In genomic region chr8:123625717-123626116, GRCm38 (mm10) we compare ENCODE assay signal across 17 mouse cellular contexts.
"Had no signal": no experiment of that assay in that cellular context is flagged by ENCODE, and none has a peak within 500 bp of the region (broad histone marks: within the 10 kb centered on the region; RNA-seq: fewer than 3 reads in every experiment).

No protein-coding gene starts in this region.

- H3K9me3 ChIP-seq: limb, embryonic 10.5 days; liver, embryonic 15.5 days; midbrain, embryonic 10.5 days; midbrain, embryonic 15.5 days; neural tube, embryonic 13.5 days; stomach, embryonic 15.5 days had no signal

- H3K36me3 ChIP-seq: limb, embryonic 10.5 days; liver, embryonic 15.5 days; midbrain, embryonic 10.5 days; midbrain, embryonic 15.5 days; neural tube, embryonic 13.5 days; stomach, embryonic 15.5 days had no signal

- H3K9ac ChIP-seq: liver, embryonic 15.5 days; midbrain, embryonic 15.5 days; neural tube, embryonic 13.5 days; stomach, embryonic 15.5 days had no signal

- H3K4me2 ChIP-seq: liver, embryonic 11.5 days; liver, embryonic 15.5 days; midbrain, embryonic 15.5 days; neural tube, embryonic 13.5 days; stomach, embryonic 15.5 days had no signal

- H3K4me3 ChIP-seq: left cerebral cortex, adult 2 months; limb, embryonic 10.5 days; liver, embryonic 15.5 days; midbrain, embryonic 10.5 days; midbrain, embryonic 15.5 days; neural tube, embryonic 13.5 days; stomach, embryonic 15.5 days had no signal

- H3K27ac ChIP-seq: left cerebral cortex, adult 2 months; limb, embryonic 10.5 days; liver, embryonic 15.5 days; midbrain, embryonic 10.5 days; midbrain, embryonic 15.5 days; neural tube, embryonic 13.5 days; stomach, embryonic 15.5 days had no signal

- ATAC-seq: lung, postnatal 0 days; midbrain, embryonic 15.5 days had no signal

- DNase-seq: kidney, postnatal 14 days; lung, adult 2 months; lung, postnatal 36 days; retina, postnatal 1 day; right cerebral cortex, postnatal 4 days; spleen, adult 18-20 months; thymus, adult 2 months; thymus, postnatal 25 days had no signal
